Mouse (Mus musculus) forebrain, embryonic 13.5 days (tissue): ENCODE measurements at regions not wholly inside any gene's neighbourhood (a gene's known extent, or its start where the extent isn't known, plus 50 kb on each side); places are given as distances from the start of the nearest gene placed in this dataset.

Source experiments
- ATAC-seq: fragments of 200-750 bp; cut with Nextera tagmentation; 2 replicates; pipeline ENCODE4 v1.8.0; 2017
- H3K27ac ChIP-seq: fragments of 300-500 bp; sonication (generic); 2 replicates; pipeline ENCODE4 v1.5.1; 2015; ENCODE audit warnings: inconsistent platforms, mild to moderate bottlenecking, moderate library complexity
- H3K27me3 ChIP-seq: fragments of 300-500 bp; sonication (generic); 2 replicates; pipeline ENCODE4 v1.6.1; 2015; ENCODE audit warnings: mild to moderate bottlenecking, inconsistent platforms
- H3K36me3 ChIP-seq: fragments of 300-500 bp; sonication (generic); 2 replicates; pipeline ENCODE4 v1.6.1; 2015; ENCODE audit warnings: mild to moderate bottlenecking, inconsistent platforms; ENCODE audit not compliant: poor library complexity, severe bottlenecking
- H3K4me1 ChIP-seq: fragments of 300-500 bp; sonication (generic); 2 replicates; pipeline ENCODE4 v1.6.1; 2015; ENCODE audit warnings: inconsistent platforms
- H3K4me2 ChIP-seq: fragments of 300-500 bp; sonication (generic); 2 replicates; pipeline ENCODE4 v1.6.1; 2015; ENCODE audit warnings: inconsistent platforms, mild to moderate bottlenecking, moderate library complexity
- H3K4me3 ChIP-seq: fragments of 300-500 bp; sonication (generic); 2 replicates; pipeline ENCODE4 v1.5.1; 2015; ENCODE audit warnings: mild to moderate bottlenecking, inconsistent platforms
- H3K9ac ChIP-seq: fragments of 300-500 bp; sonication (generic); 2 replicates; pipeline ENCODE4 v1.6.1; 2015; ENCODE audit warnings: mild to moderate bottlenecking, inconsistent platforms
- H3K9me3 ChIP-seq: fragments of 300-500 bp; sonication (generic); replicated peaks from 2 replicates; pipeline ENCODE4 v1.6.1; 2016; ENCODE audit warnings: inconsistent platforms
- WGBS: fragments of 180-500 bp; shearing (Covaris S2); methylation state at CpG from one replicate; pipeline ENCODE4 v1.1.7; 2015; 5-methylcytosine and 5-hydroxymethylcytosine counted together

DNA sequence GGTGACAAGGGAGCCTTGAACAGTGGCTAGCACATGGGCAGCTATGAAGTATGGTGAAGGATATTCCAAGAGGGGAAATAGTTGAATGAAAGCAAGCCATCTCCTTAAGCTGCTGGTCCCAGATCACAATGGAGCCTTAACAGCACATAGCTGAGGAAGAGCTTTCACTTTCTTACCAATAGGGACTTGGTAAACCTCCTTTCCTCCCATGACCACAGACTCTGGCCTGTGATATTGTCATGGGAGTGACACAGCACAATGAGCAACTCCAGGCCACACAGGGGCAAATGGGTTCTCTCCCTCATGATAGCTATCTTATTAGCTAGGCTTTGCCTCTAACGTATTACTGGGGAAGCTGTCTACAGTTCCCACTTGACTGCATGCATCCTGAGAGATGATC is 113.5 kb upstream of the Snx19 start:
- peaks cover 11% of the 10 kb centered on the region; the same call in 1 of the 2 replicates for H3K4me1 ChIP-seq
- H3K4me3 ChIP-seq: no peak overlapping the region
- H3K9me3 ChIP-seq: no peaks in the 10 kb centered on the region
- no peak overlapping the region for H3K4me2 ChIP-seq
- no peak for ATAC-seq
- no peak overlapping the region for H3K27ac ChIP-seq
- H3K27me3 ChIP-seq: no peaks in the 10 kb centered on the region
- 87% methylated on average over 1 of the region's 1 CpGs for WGBS
- no peaks in the 10 kb centered on the region for H3K36me3 ChIP-seq
- no peak overlapping the region for H3K9ac ChIP-seq

DNA sequence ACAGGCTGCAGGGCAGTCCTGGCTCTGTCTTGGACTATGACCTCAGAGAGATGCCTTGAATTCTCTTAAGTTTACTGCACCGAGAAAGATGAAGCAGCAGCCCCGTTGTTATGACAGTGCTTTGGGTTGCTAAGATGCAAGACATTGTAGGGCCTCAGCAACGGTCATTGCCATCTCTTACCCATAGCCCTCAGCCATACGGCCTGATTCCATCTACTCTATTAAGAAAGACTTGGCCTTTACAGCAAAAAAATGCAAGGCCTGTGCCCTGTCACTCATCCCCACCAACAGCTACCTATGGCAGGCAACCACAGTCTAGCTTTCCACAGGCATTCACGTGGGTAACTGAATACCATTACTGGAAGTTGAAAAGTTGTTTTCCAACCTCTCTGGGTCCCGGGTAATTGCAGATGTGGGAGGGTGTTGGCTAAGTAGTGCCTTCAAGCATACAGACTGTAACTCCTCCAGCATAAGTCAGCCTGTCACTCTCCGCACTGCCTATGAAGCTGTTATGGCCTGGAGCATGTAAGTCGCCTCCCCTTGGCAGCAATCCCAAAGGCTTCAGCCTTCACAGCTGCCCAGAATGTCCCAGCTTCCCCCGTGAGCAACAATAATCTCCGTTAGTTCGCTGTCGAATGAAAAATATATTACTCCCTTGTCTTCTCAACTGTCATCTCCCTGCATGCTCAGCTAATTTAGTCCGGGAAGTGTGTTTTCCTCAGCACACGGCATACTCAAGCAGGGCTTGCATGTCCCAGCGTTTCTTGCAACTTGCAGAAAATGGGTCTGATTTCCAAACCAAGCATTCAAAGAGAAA is 112.3 kb upstream of the Snx19 start:
- H3K9ac ChIP-seq: no peak overlapping the region
- ATAC-seq: peak; percentile 63
- no peaks in the 10 kb centered on the region for H3K9me3 ChIP-seq
- peak overlapping the region; percentile 48; the same call in 1 of the 2 replicates for H3K27ac ChIP-seq
- 60% methylated on average over 15 of the region's 15 CpGs for WGBS
- H3K4me2 ChIP-seq: no peak overlapping the region; the same call in 1 of the 2 replicates
- H3K27me3 ChIP-seq: no peaks in the 10 kb centered on the region
- peaks cover 10% of the 10 kb centered on the region; the same call in 1 of the 2 replicates for H3K4me1 ChIP-seq
- no peak overlapping the region for H3K4me3 ChIP-seq
- H3K36me3 ChIP-seq: no peaks in the 10 kb centered on the region

DNA sequence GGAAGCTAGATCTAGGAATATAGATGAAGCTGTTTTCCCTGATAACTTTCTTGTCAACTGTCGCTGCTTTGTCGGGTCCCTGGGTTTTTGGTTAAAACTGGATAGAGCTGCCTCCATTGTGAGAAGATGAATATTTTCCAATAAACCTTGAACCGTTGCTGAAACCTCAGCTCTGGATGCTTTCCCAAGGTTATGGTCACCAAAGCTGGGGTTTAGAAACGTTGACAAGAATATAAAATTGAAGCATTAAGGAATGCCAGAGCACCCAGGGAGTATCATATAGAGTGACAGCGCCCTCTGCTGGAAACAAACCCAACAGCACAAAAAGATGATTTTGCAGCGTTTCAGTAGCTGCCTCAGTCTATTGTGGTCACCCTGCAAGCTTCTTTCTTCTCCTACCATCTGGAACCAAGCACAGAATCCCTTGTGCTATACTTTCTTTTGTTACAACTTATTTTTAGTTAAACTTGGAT is 111.7 kb upstream of the Snx19 start:
- no peak for ATAC-seq
- no peak overlapping the region for H3K4me3 ChIP-seq
- peaks cover 10% of the 10 kb centered on the region; the same call in 1 of the 2 replicates for H3K4me1 ChIP-seq
- no peaks in the 10 kb centered on the region for H3K27me3 ChIP-seq
- no peak overlapping the region; the same call in 1 of the 2 replicates for H3K4me2 ChIP-seq
- peak overlapping the region; percentile 48; the same call in 1 of the 2 replicates for H3K27ac ChIP-seq
- H3K9me3 ChIP-seq: no peaks in the 10 kb centered on the region
- H3K36me3 ChIP-seq: no peaks in the 10 kb centered on the region
- WGBS: 43% methylated on average over 6 of the region's 6 CpGs
- no peak overlapping the region for H3K9ac ChIP-seq

DNA sequence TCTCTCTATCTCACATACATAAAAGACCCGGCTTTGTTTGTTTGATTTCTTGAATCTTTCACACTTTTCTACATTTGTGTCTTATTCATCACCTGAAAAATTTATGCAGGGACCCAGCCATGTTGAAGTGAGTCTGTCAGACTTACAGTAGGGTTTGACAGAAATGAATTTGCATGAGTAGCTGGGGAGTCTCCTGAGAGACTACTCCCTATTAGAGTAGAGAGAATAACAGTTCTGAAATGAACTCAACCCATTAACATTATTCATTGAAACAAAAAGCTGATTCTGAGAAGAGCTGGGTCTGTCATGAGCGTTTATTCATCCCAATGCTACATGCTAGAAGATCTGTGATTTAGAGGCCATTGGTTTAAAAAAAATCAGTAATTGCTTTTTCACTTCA is 82.0 kb upstream of the Snx19 start:
- Histone ChIP-seq H3K4me1 (no peaks in the 10 kb centered on the region), H3K9me3 (no peaks in the 10 kb centered on the region), H3K36me3 (no peaks in the 10 kb centered on the region), H3K9ac (no peak overlapping the region), H3K27me3 (no peaks in the 10 kb centered on the region), H3K27ac (no peak overlapping the region), H3K4me3 (no peak overlapping the region), H3K4me2 (no peak overlapping the region)
- no peak for ATAC-seq
- 82% methylated on average over 2 of the region's 2 CpGs for WGBS

DNA sequence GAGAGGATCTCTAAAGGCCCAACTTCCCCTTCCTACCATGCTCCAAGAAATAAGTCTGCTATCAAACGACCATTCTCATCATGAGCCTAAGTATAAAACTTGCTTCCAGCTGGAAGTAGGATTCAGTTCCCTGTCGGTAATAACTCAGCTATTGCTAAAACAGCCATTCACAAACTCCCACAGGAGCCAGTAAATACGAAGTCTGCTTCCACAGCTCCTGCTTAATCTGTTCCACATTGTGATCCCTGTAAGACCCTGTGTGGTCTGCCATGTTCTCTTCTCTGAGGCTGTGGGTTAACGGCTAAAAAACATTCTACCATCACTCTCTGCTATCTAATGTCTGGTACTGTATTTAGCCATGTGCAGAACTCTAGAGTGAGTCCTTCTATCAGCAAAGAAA is 72.9 kb upstream of the Snx19 start:
- no peak overlapping the region for H3K4me3 ChIP-seq
- H3K27me3 ChIP-seq: no peaks in the 10 kb centered on the region
- no peak overlapping the region for H3K9ac ChIP-seq
- H3K36me3 ChIP-seq: no peaks in the 10 kb centered on the region
- 87% methylated on average over 4 of the region's 4 CpGs for WGBS
- H3K4me1 ChIP-seq: no peaks in the 10 kb centered on the region
- no peak for ATAC-seq
- H3K27ac ChIP-seq: no peak overlapping the region
- H3K4me2 ChIP-seq: no peak overlapping the region
- no peaks in the 10 kb centered on the region for H3K9me3 ChIP-seq

DNA sequence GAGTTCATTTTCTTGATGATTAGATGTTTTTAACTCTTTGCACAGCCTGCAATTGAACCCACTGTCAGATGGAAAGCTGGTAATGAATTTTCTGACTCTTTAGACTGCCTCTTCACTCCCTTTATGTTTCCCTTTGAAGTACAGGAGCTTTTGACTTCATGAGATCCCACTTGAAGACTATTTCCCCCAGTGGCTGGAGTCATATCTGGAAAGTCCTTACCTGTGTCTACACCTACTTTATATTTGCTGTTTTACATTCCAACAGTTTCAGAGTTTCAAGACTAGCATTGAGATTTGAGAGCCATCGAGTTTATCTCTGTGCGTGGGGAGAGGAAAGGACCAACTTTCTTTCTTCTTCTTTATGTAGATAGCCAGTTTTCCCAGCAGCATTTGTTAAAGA is 71.3 kb upstream of the Snx19 start:
- no peak overlapping the region for H3K4me3 ChIP-seq
- no peaks in the 10 kb centered on the region for H3K9me3 ChIP-seq
- ATAC-seq: no peak
- no peak overlapping the region for H3K27ac ChIP-seq
- H3K4me1 ChIP-seq: no peaks in the 10 kb centered on the region
- no peaks in the 10 kb centered on the region for H3K27me3 ChIP-seq
- H3K9ac ChIP-seq: no peak overlapping the region
- H3K4me2 ChIP-seq: no peak overlapping the region
- no peaks in the 10 kb centered on the region for H3K36me3 ChIP-seq
- WGBS: 99% methylated on average over 2 of the region's 2 CpGs

DNA sequence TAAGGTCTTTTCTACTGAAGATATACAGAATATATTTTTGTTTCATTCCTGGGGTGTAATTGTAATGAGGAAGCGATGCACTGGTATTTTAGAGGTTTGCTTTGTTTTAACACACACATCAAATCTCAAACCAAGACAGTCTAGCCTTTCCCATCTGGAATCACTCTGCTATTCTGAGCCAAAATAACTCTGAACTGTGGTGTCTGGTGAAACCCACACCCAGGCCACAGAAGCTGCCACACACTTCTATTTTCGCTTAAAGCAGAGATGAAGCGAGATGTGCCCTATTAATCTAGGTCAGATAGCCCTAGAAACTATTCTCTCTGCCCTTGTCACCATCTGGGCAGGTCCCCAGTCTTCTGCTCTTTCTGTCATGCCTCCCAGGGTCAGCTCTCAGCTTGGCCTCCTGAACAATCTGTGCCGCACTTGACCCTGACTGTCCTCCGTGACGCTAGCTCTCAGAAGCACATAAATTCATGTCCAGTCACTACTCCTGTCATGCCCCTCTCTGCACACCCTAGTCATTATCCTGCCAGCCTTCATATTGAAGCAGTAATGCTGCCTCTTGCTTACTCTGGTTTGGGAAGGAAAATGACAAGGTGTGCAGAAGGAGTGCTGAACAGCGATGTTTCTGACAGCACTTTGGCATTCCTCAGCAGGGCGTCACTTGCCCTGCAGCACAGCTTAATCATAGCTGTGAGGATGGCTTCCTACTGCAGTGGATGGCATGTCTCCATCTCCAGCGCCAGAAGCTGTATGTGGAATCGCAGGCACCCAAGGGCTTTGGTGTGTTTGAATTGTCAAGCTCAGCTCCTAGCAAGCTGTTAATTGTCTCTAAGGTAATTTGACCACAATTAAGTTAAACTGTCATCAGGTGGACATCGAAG is 57.1 kb upstream of the Snx19 start:
- H3K4me3 ChIP-seq: no peak overlapping the region
- no peak overlapping the region for H3K4me2 ChIP-seq
- no peak overlapping the region for H3K27ac ChIP-seq
- H3K4me1 ChIP-seq: no peaks in the 10 kb centered on the region
- no peaks in the 10 kb centered on the region for H3K36me3 ChIP-seq
- no peak overlapping the region for H3K9ac ChIP-seq
- no peaks in the 10 kb centered on the region for H3K9me3 ChIP-seq
- ATAC-seq: no peak
- H3K27me3 ChIP-seq: no peaks in the 10 kb centered on the region
- 82% methylated on average over 11 of the region's 11 CpGs for WGBS

DNA sequence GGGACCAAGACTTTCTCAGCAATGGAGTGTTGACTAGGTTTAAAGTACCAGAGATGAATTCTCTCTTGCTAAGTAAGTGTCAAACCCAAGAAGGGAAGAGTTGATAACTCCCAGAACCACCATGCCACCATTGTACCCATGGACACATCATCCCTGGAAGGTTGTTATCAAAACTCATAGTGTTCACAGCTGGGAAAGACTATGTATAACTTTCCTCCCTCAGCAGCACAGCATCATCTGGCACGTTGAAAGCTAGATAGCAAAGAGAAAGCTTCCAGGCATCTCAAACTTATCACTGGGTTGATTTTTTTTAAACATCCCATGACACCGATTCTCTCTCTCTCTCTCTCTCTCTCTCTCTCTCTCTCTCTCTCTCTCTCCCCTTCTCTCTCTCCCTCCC is 56.1 kb upstream of the Snx19 start:
- H3K9me3 ChIP-seq: no peaks in the 10 kb centered on the region
- WGBS: 90% methylated on average over 2 of the region's 2 CpGs
- H3K27me3 ChIP-seq: no peaks in the 10 kb centered on the region
- no peak overlapping the region for H3K27ac ChIP-seq
- no peak for ATAC-seq
- no peak overlapping the region for H3K4me3 ChIP-seq
- H3K9ac ChIP-seq: no peak overlapping the region
- H3K4me2 ChIP-seq: no peak overlapping the region
- H3K4me1 ChIP-seq: no peaks in the 10 kb centered on the region
- H3K36me3 ChIP-seq: no peaks in the 10 kb centered on the region

DNA sequence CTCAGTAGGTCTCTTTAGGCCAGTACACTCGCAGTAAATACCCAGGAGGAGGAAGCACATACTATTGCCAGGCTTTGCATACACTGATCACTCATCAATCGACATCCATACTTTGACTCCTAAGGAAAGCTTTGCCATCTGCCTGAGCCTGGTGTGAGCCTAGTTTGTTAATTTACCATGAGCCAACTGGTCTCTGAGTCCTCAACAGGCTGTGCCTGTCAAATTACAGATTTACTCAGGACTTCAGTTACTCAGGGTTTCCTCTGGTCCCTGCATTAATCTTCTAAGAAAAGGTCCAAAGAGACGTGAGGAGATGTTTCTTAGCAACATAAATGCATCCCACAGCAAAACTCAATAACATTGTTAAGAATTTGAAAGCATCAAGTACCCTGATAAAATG is 50.0 kb upstream of the Snx19 start:
- H3K4me2 ChIP-seq: no peak overlapping the region
- H3K4me3 ChIP-seq: no peak overlapping the region
- no peaks in the 10 kb centered on the region for H3K36me3 ChIP-seq
- no peak overlapping the region for H3K9ac ChIP-seq
- H3K9me3 ChIP-seq: no peaks in the 10 kb centered on the region
- H3K27me3 ChIP-seq: no peaks in the 10 kb centered on the region
- WGBS: 49% methylated on average over 3 of the region's 3 CpGs
- peaks cover 9% of the 10 kb centered on the region for H3K4me1 ChIP-seq
- peak overlapping the region; percentile 21; the same call in 1 of the 2 replicates for H3K27ac ChIP-seq
- peak; percentile 38; the same call in 1 of the 2 replicates for ATAC-seq
